Mouse (Mus musculus): ENCODE results near the gene Nr0b2. TPM values are rescaled to one million over a fixed set of nuclear protein-coding genes. Genes with fewer than 3 reads are reported as not detected.

Gene Nr0b2
- polyA plus RNA-seq, 1 experiment: 2.1 TPM

- peak within 1 kb of the TSS; percentile 97 for H3K4me3 ChIP-seq (replicated peaks; ENCODE audit: insufficient read depth, low read depth, low read length)
- peak; percentile 85 for TF ChIP-seq POLR2A (IDR thresholded peaks at IDR 0.05; ENCODE audit: borderline replicate concordance, insufficient read depth, low read length)
- no peak for TF ChIP-seq CTCF (IDR thresholded peaks at IDR 0.05; ENCODE audit: borderline replicate concordance, insufficient read depth, low read depth, low read length)
- H3K27ac ChIP-seq (ENCODE audit: insufficient read depth, low read length): peak within 1 kb of the TSS; percentile 73
- WGBS: under 1% methylated on average over 76 of the region's 77 CpGs
- H3K27me3 ChIP-seq (ENCODE audit: control insufficient read depth, insufficient read depth, low read length): no peaks in the 10 kb centered on the region
- peak; percentile 96 to 98 for DNase-seq
- no peaks in the 10 kb centered on the region; the same call in 1 of the 2 replicates for H3K4me1 ChIP-seq (ENCODE audit: control insufficient read depth, insufficient read depth, low read length)
Observed at GRCm38 (mm10) chr4:133545272-133546231, 7.6 kb upstream of the Nr0b2 start, which contains the start of gene Nudc. TSS of gene Nudc (minus strand) at chr4:133545996.

GRCm38 (mm10) chr4:133552029-133552428 is 1.1 kb upstream of the Nr0b2 start:
- 88% methylated on average over 1 of the region's 1 CpGs for WGBS
- H3K4me3 ChIP-seq (replicated peaks; ENCODE audit: insufficient read depth, low read depth, low read length): no peak overlapping the region
- no peak for DNase-seq
- H3K27ac ChIP-seq (ENCODE audit: insufficient read depth, low read length): no peak overlapping the region
- TF ChIP-seq POLR2A (IDR thresholded peaks at IDR 0.05; ENCODE audit: borderline replicate concordance, insufficient read depth, low read length): no peak
- no peak for TF ChIP-seq CTCF (IDR thresholded peaks at IDR 0.05; ENCODE audit: borderline replicate concordance, insufficient read depth, low read depth, low read length)
- peaks cover 3% of the 10 kb centered on the region for H3K4me1 ChIP-seq (ENCODE audit: control insufficient read depth, insufficient read depth, low read length)
- H3K27me3 ChIP-seq (ENCODE audit: control insufficient read depth, insufficient read depth, low read length): no peaks in the 10 kb centered on the region

- peak; percentile 36 to 44 for DNase-seq
- TF ChIP-seq POLR2A (IDR thresholded peaks at IDR 0.05; ENCODE audit: borderline replicate concordance, insufficient read depth, low read length) (no peak), CTCF (IDR thresholded peaks at IDR 0.05; ENCODE audit: borderline replicate concordance, insufficient read depth, low read depth, low read length) (no peak)
- peak overlapping the region; percentile 34; the same call in 1 of the 2 replicates for H3K27ac ChIP-seq (ENCODE audit: insufficient read depth, low read length)
- no peaks in the 10 kb centered on the region for H3K27me3 ChIP-seq (ENCODE audit: control insufficient read depth, insufficient read depth, low read length)
- H3K4me1 ChIP-seq (ENCODE audit: control insufficient read depth, insufficient read depth, low read length): peaks cover 3% of the 10 kb centered on the region
- WGBS: 39% methylated on average over 19 of the region's 19 CpGs
- H3K4me3 ChIP-seq (replicated peaks; ENCODE audit: insufficient read depth, low read depth, low read length): peak overlapping the region; percentile 15
Observed at GRCm38 (mm10) chr4:133553448-133554330, 513 bp downstream of the Nr0b2 start.

- Histone ChIP-seq H3K27me3 (ENCODE audit: control insufficient read depth, insufficient read depth, low read length) (no peaks in the 10 kb centered on the region), H3K4me3 (replicated peaks; ENCODE audit: insufficient read depth, low read depth, low read length) (no peak overlapping the region), H3K4me1 (ENCODE audit: control insufficient read depth, insufficient read depth, low read length) (peaks cover 3% of the 10 kb centered on the region), H3K27ac (ENCODE audit: insufficient read depth, low read length) (no peak overlapping the region)
- 41% methylated on average over 10 of the region's 10 CpGs for WGBS
- no peak for DNase-seq
- TF ChIP-seq CTCF (IDR thresholded peaks at IDR 0.05; ENCODE audit: borderline replicate concordance, insufficient read depth, low read depth, low read length) (no peak), POLR2A (IDR thresholded peaks at IDR 0.05; ENCODE audit: borderline replicate concordance, insufficient read depth, low read length) (no peak)
Observed at GRCm38 (mm10) chr4:133557041-133557717, 4.0 kb downstream of the Nr0b2 start.

GRCm38 (mm10) chr4:133559846-133560245 is 6.7 kb downstream of the Nr0b2 start:
- TF ChIP-seq CTCF (IDR thresholded peaks at IDR 0.05; ENCODE audit: borderline replicate concordance, insufficient read depth, low read depth, low read length): no peak
- TF ChIP-seq POLR2A (IDR thresholded peaks at IDR 0.05; ENCODE audit: borderline replicate concordance, insufficient read depth, low read length): no peak
- WGBS: 69% methylated on average over 4 of the region's 4 CpGs
- DNase-seq: no peak
- no peak overlapping the region for H3K27ac ChIP-seq (ENCODE audit: insufficient read depth, low read length)
- H3K4me1 ChIP-seq (ENCODE audit: control insufficient read depth, insufficient read depth, low read length): peaks cover 11% of the 10 kb centered on the region; the same call in 1 of the 2 replicates
- H3K4me3 ChIP-seq (replicated peaks; ENCODE audit: insufficient read depth, low read depth, low read length): no peak overlapping the region
- H3K27me3 ChIP-seq (ENCODE audit: control insufficient read depth, insufficient read depth, low read length): no peaks in the 10 kb centered on the region

GRCm38 (mm10) chr4:133561622-133562021 is 8.4 kb downstream of the Nr0b2 start:
- no peak overlapping the region for H3K4me3 ChIP-seq (replicated peaks; ENCODE audit: insufficient read depth, low read depth, low read length)
- TF ChIP-seq CTCF (IDR thresholded peaks at IDR 0.05; ENCODE audit: borderline replicate concordance, insufficient read depth, low read depth, low read length) (no peak), POLR2A (IDR thresholded peaks at IDR 0.05; ENCODE audit: borderline replicate concordance, insufficient read depth, low read length) (no peak)
- H3K4me1 ChIP-seq (ENCODE audit: control insufficient read depth, insufficient read depth, low read length): peaks cover 11% of the 10 kb centered on the region; the same call in 1 of the 2 replicates
- H3K27ac ChIP-seq (ENCODE audit: insufficient read depth, low read length): no peak overlapping the region
- WGBS: 78% methylated on average over 4 of the region's 4 CpGs
- no peaks in the 10 kb centered on the region for H3K27me3 ChIP-seq (ENCODE audit: control insufficient read depth, insufficient read depth, low read length)
- no peak for DNase-seq

GRCm38 (mm10) chr4:133563123-133563571 is 10.0 kb downstream of the Nr0b2 start:
- H3K4me3 ChIP-seq (replicated peaks; ENCODE audit: insufficient read depth, low read depth, low read length): peak overlapping the region; percentile 43
- WGBS: 2% methylated on average over 11 of the region's 11 CpGs

More at GRCm38 (mm10) chr4:133563123-133563571, 10.0 kb downstream of the Nr0b2 start:
- peak overlapping the region; percentile 94 for H3K27ac ChIP-seq (ENCODE audit: insufficient read depth, low read length)
- H3K27me3 ChIP-seq (ENCODE audit: control insufficient read depth, insufficient read depth, low read length): no peaks in the 10 kb centered on the region
- peaks cover 11% of the 10 kb centered on the region; the same call in 1 of the 2 replicates for H3K4me1 ChIP-seq (ENCODE audit: control insufficient read depth, insufficient read depth, low read length)
- TF ChIP-seq CTCF (IDR thresholded peaks at IDR 0.05; ENCODE audit: borderline replicate concordance, insufficient read depth, low read depth, low read length) (no peak), POLR2A (IDR thresholded peaks at IDR 0.05; ENCODE audit: borderline replicate concordance, insufficient read depth, low read length) (peak; percentile 19; the same call in 1 of the 2 replicates)
- DNase-seq: peak; percentile 86 to 91

All from cerebellum, adult 2 months (tissue).